Mouse (Mus musculus): ENCODE measurements around the gene Cacnb1. TPM values are rescaled to one million over a fixed set of nuclear protein-coding genes. Genes with fewer than 3 reads are reported as not detected.
A peak's percentile ranks its signal among the peaks of the same experiment; 100 is the strongest.

Cacnb1 gene
- polyA plus RNA-seq, 1 experiment from 2014 or later, result 3.2 TPM

DNA sequence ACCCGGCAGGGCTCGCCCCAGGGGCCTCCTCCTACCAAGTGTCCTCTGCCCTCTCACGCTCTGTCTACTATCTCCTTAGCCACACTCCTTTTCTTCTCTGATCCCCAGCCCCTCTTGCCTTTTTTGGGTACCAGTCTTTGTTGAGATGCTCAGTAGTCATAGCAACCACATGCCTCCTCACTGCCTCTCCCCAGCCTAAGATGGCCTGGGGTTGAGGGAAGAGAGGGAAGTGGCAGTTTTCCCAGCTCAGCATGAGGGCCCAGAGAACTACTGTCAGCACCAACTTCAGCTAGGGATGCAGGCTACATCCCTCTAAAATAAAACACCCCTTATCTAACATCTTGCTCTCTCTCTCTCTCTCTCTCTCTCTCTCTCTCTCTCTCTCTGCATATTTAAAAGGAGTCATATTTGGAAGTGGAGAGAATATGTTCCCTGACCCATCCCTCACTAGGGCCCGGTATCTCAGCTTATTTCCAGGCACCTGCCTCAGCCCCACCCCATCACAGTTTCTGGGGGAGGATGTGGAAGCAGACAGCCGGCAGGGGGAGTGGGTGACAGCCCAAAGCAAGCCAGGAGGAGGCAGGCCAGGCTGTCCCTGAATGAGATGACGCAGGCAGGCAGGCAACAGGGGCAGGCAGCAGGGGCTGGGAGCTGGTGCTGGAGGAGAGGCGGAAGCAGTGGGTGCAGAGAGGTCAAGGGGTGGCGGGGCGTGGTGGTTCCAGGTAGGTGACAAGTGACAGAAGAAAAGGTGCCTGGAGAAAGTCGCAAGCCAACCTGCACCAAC lies 3.8 kb downstream of the Cacnb1 start:
- no peaks in the 10 kb centered on the region for H3K9me3 ChIP-seq (ENCODE audit: control insufficient read depth)
- H3K9ac ChIP-seq (ENCODE audit: low read depth, low read length), result no peak overlapping the region
- peak; percentile 69 for TF ChIP-seq CTCF (IDR thresholded peaks at IDR 0.05; ENCODE audit: low read depth)
- H3K4me2 ChIP-seq (replicated peaks; ENCODE audit: low read depth), result no peak overlapping the region; the same call in 1 of the 2 replicates
- H3K27me3 ChIP-seq (replicated peaks; ENCODE audit: control insufficient read depth, insufficient read depth, low read length), result no peaks in the 10 kb centered on the region
- H3K36me3 ChIP-seq (ENCODE audit: control insufficient read depth, insufficient read depth), result no peaks in the 10 kb centered on the region
- H3K4me1 ChIP-seq (replicated peaks; ENCODE audit: control insufficient read depth, insufficient read depth, low read length), result no peaks in the 10 kb centered on the region
- H3K27ac ChIP-seq (ENCODE audit: low read depth, low read length), result no peak overlapping the region
- WGBS, result 44% methylated on average over 10 of the region's 10 CpGs
- no peak overlapping the region for H3K4me3 ChIP-seq (ENCODE audit: low read depth, low read length)
- ATAC-seq, result peak; percentile 23; the same call in 1 of the 2 replicates

DNA sequence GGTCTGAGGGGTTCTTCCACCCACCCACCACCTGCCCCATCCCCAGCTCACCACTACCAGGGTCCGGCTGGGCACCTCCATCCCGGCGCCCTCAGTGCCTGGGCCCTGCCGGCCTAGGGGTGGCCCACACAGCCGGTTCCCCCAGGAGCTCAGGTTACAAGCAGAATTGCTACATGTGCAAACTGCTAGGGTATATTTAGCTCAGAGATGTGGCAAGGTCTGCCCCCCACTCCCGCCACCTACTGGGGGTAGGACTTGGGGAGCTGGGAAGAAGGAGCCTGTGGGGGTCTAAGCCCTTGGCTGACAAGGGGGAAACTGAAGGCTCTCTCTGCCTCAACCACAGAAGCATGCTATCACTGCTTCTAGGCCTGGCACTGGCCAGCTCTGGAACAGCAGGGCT lies 4.6 kb downstream of the Cacnb1 start:
- Histone ChIP-seq H3K4me1 (replicated peaks; ENCODE audit: control insufficient read depth, insufficient read depth, low read length) (no peaks in the 10 kb centered on the region), H3K4me3 (ENCODE audit: low read depth, low read length) (no peak overlapping the region), H3K36me3 (ENCODE audit: control insufficient read depth, insufficient read depth) (no peaks in the 10 kb centered on the region), H3K27ac (ENCODE audit: low read depth, low read length) (no peak overlapping the region), H3K27me3 (replicated peaks; ENCODE audit: control insufficient read depth, insufficient read depth, low read length) (no peaks in the 10 kb centered on the region), H3K4me2 (replicated peaks; ENCODE audit: low read depth) (no peak overlapping the region), H3K9me3 (ENCODE audit: control insufficient read depth) (no peaks in the 10 kb centered on the region), H3K9ac (ENCODE audit: low read depth, low read length) (no peak overlapping the region)
- TF ChIP-seq CTCF (IDR thresholded peaks at IDR 0.05; ENCODE audit: low read depth), result no peak
- WGBS, result 91% methylated on average over 6 of the region's 6 CpGs
- ATAC-seq, result no peak

DNA sequence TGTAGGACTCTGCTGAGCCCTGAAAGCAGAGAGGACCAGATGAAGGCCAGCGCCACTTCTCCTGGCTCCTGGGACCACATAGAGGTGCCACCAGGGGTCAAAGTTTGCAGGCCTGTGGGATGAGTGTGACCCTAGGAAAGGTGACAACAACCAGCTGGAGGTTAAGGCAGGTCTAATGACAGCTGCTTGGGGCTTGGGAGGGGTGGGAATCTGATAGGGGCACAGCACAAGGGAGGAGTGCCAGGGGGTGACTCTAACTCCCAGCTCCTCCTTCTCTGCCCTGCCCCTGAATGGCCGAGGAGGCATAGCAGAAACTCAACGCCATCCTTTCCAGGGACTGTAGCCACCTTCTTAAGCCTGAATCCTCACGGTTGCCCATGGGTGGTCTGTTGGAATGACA lies 6.0 kb downstream of the Cacnb1 start:
- Histone ChIP-seq H3K4me1 (replicated peaks; ENCODE audit: control insufficient read depth, insufficient read depth, low read length) (no peaks in the 10 kb centered on the region), H3K4me3 (ENCODE audit: low read depth, low read length) (no peak overlapping the region), H3K36me3 (ENCODE audit: control insufficient read depth, insufficient read depth) (no peaks in the 10 kb centered on the region), H3K27me3 (replicated peaks; ENCODE audit: control insufficient read depth, insufficient read depth, low read length) (no peaks in the 10 kb centered on the region), H3K9ac (ENCODE audit: low read depth, low read length) (no peak overlapping the region), H3K9me3 (ENCODE audit: control insufficient read depth) (no peaks in the 10 kb centered on the region), H3K4me2 (replicated peaks; ENCODE audit: low read depth) (no peak overlapping the region), H3K27ac (ENCODE audit: low read depth, low read length) (no peak overlapping the region)
- 81% methylated on average over 4 of the region's 4 CpGs for WGBS
- TF ChIP-seq CTCF (IDR thresholded peaks at IDR 0.05; ENCODE audit: low read depth), result no peak
- no peak for ATAC-seq

DNA sequence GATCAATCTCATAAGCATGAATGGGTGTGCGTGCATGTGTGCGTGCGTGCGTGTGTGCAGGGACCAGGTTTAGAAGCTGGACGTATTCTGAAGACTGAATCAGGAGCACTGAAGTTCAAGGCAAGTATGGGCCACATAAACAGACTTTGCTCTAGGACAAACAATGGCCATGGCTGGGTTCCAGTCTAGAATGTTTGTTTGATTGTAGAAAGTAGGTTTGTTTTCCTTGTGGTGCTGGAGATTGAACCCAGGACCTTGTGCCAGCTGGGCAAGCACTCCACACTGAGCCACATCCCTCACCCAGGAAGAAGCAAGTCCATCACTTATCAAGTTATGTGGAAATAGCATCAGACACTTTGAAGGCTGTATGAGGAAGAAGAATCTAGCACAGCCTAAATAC lies 6.7 kb downstream of the Cacnb1 start:
- no peak overlapping the region for H3K9ac ChIP-seq (ENCODE audit: low read depth, low read length)
- H3K4me2 ChIP-seq (replicated peaks; ENCODE audit: low read depth), result no peak overlapping the region
- ATAC-seq, result no peak
- 81% methylated on average over 5 of the region's 5 CpGs for WGBS
- H3K27ac ChIP-seq (ENCODE audit: low read depth, low read length), result no peak overlapping the region
- TF ChIP-seq CTCF (IDR thresholded peaks at IDR 0.05; ENCODE audit: low read depth), result no peak
- H3K4me3 ChIP-seq (ENCODE audit: low read depth, low read length), result no peak overlapping the region
- no peaks in the 10 kb centered on the region for H3K27me3 ChIP-seq (replicated peaks; ENCODE audit: control insufficient read depth, insufficient read depth, low read length)
- no peaks in the 10 kb centered on the region for H3K9me3 ChIP-seq (ENCODE audit: control insufficient read depth)
- H3K4me1 ChIP-seq (replicated peaks; ENCODE audit: control insufficient read depth, insufficient read depth, low read length), result no peaks in the 10 kb centered on the region
- no peaks in the 10 kb centered on the region for H3K36me3 ChIP-seq (ENCODE audit: control insufficient read depth, insufficient read depth)

DNA sequence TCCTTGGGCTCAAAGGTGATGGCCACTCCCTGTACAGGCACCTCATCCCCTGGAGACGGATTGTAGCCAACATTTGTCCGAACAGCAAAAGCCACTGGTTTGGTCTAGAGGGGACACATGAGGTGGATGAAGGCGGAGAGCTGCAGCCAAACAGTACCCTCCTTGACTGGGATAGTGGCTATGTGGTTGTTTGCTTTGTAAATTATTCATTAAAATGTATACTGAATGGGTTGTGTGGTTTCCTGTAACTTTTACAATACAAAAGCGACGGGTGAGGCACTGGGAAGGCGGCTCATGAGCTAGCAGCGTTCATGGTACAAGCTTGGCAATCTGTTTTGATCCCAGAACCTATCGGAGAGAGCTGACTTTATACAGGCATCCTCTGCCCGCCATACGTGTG lies 10.0 kb downstream of the Cacnb1 start:
- Histone ChIP-seq H3K9me3 (ENCODE audit: control insufficient read depth) (no peaks in the 10 kb centered on the region), H3K27me3 (replicated peaks; ENCODE audit: control insufficient read depth, insufficient read depth, low read length) (no peaks in the 10 kb centered on the region), H3K4me3 (ENCODE audit: low read depth, low read length) (no peak overlapping the region), H3K4me2 (replicated peaks; ENCODE audit: low read depth) (no peak overlapping the region), H3K9ac (ENCODE audit: low read depth, low read length) (no peak overlapping the region), H3K27ac (ENCODE audit: low read depth, low read length) (no peak overlapping the region), H3K36me3 (ENCODE audit: control insufficient read depth, insufficient read depth) (no peaks in the 10 kb centered on the region), H3K4me1 (replicated peaks; ENCODE audit: control insufficient read depth, insufficient read depth, low read length) (no peaks in the 10 kb centered on the region)
- ATAC-seq, result no peak
- no peak for TF ChIP-seq CTCF (IDR thresholded peaks at IDR 0.05; ENCODE audit: low read depth)
- WGBS, result 70% methylated on average over 10 of the region's 10 CpGs

DNA sequence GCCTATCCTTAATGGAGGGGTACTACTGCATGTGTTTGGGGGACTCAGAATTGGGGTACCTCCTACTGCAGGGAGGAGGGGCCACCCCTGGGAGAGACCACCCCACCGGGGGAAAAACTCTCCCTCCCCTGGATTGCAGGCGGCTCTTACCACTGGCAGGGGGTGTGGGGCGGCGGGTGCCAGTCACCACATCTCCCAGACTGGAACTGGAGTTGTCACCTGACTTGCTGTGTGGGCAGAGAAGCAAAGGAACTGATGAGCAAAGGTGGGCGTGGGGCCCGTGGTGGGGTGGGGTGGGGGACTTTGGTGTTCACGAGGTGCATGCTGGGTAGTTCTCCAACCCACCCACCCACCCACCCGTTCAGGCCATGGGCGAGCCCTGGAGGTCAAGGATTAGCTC lies 11.1 kb downstream of the Cacnb1 start:
- no peaks in the 10 kb centered on the region for H3K9me3 ChIP-seq (ENCODE audit: control insufficient read depth)
- H3K9ac ChIP-seq (ENCODE audit: low read depth, low read length), result no peak overlapping the region
- H3K4me3 ChIP-seq (ENCODE audit: low read depth, low read length), result no peak overlapping the region
- H3K27ac ChIP-seq (ENCODE audit: low read depth, low read length), result no peak overlapping the region
- H3K4me1 ChIP-seq (replicated peaks; ENCODE audit: control insufficient read depth, insufficient read depth, low read length), result no peaks in the 10 kb centered on the region
- ATAC-seq, result peak; percentile 10; the same call in 1 of the 2 replicates
- WGBS, result 52% methylated on average over 8 of the region's 9 CpGs
- no peaks in the 10 kb centered on the region for H3K27me3 ChIP-seq (replicated peaks; ENCODE audit: control insufficient read depth, insufficient read depth, low read length)
- no peak overlapping the region for H3K4me2 ChIP-seq (replicated peaks; ENCODE audit: low read depth)
- TF ChIP-seq CTCF (IDR thresholded peaks at IDR 0.05; ENCODE audit: low read depth), result no peak
- no peaks in the 10 kb centered on the region for H3K36me3 ChIP-seq (ENCODE audit: control insufficient read depth, insufficient read depth)
